Mouse (Mus musculus): ENCODE measurements around the gene Cox6b2. TPM values are rescaled to one million over a fixed set of nuclear protein-coding genes. Genes with fewer than 3 reads are reported as not detected.

The Cox6b2 gene
- polyA plus RNA-seq, 1 experiment = 62.2 TPM

GRCm38 (mm10) chr7:4743354-4743753 is 9.5 kb downstream of the Cox6b2 start:
- Histone ChIP-seq H3K4me1 (ENCODE audit: control insufficient read depth, insufficient read depth, low read length) (no peaks in the 10 kb centered on the region), H3K4me3 (ENCODE audit: insufficient read depth, low read length) (no peak overlapping the region), H3K27ac (ENCODE audit: insufficient read depth, low read length) (no peak overlapping the region)
- TF ChIP-seq CTCF (IDR thresholded peaks at IDR 0.05; ENCODE audit: borderline replicate concordance, insufficient read depth, low read length) (no peak), POLR2A (IDR thresholded peaks at IDR 0.05; ENCODE audit: low read depth, low read length) (no peak)

GRCm38 (mm10) chr7:4742482-4742819 is 10.4 kb downstream of the Cox6b2 start:
- no peak overlapping the region for H3K4me3 ChIP-seq (ENCODE audit: insufficient read depth, low read length)

GRCm38 (mm10) chr7:4741672-4742481 is 11.0 kb downstream of the Cox6b2 start:
- Histone ChIP-seq H3K4me1 (ENCODE audit: control insufficient read depth, insufficient read depth, low read length) (no peaks in the 10 kb centered on the region), H3K4me3 (ENCODE audit: insufficient read depth, low read length) (no peak overlapping the region), H3K27ac (ENCODE audit: insufficient read depth, low read length) (no peak overlapping the region)
- TF ChIP-seq CTCF (IDR thresholded peaks at IDR 0.05; ENCODE audit: borderline replicate concordance, insufficient read depth, low read length) (no peak), POLR2A (IDR thresholded peaks at IDR 0.05; ENCODE audit: low read depth, low read length) (no peak)

More at GRCm38 (mm10) chr7:4742482-4742819, 10.4 kb downstream of the Cox6b2 start:
- H3K27ac ChIP-seq (ENCODE audit: insufficient read depth, low read length) = no peak overlapping the region
- no peak for TF ChIP-seq CTCF (IDR thresholded peaks at IDR 0.05; ENCODE audit: borderline replicate concordance, insufficient read depth, low read length)
- no peak for TF ChIP-seq POLR2A (IDR thresholded peaks at IDR 0.05; ENCODE audit: low read depth, low read length)
- H3K4me1 ChIP-seq (ENCODE audit: control insufficient read depth, insufficient read depth, low read length) = no peaks in the 10 kb centered on the region

- H3K27ac ChIP-seq (ENCODE audit: insufficient read depth, low read length) = 0 out of 2 replicates have a peak overlapping the region, but pooled peaks have one; percentile 17
- H3K4me1 ChIP-seq (ENCODE audit: control insufficient read depth, insufficient read depth, low read length) = no peaks in the 10 kb centered on the region
- H3K4me3 ChIP-seq (ENCODE audit: insufficient read depth, low read length) = peak overlapping the region; percentile 63
- TF ChIP-seq POLR2A (IDR thresholded peaks at IDR 0.05; ENCODE audit: low read depth, low read length) (peak; percentile 61), CTCF (IDR thresholded peaks at IDR 0.05; ENCODE audit: borderline replicate concordance, insufficient read depth, low read length) (no peak)
Measured at GRCm38 (mm10) chr7:4741151-4741550, 11.7 kb downstream of the Cox6b2 start.

GRCm38 (mm10) chr7:4740309-4740727 is 12.6 kb downstream of the Cox6b2 start:
- no peak for TF ChIP-seq CTCF (IDR thresholded peaks at IDR 0.05; ENCODE audit: borderline replicate concordance, insufficient read depth, low read length)
- TF ChIP-seq POLR2A (IDR thresholded peaks at IDR 0.05; ENCODE audit: low read depth, low read length) = peak; percentile 43; the same call in 1 of the 2 replicates
- H3K4me3 ChIP-seq (ENCODE audit: insufficient read depth, low read length) = peak overlapping the region; percentile 63
- peak overlapping the region; percentile 17 for H3K27ac ChIP-seq (ENCODE audit: insufficient read depth, low read length)

GRCm38 (mm10) chr7:4739544-4740275 is 13.2 kb downstream of the Cox6b2 start, which contains the start of gene Kmt5c:
Gene Kmt5c, plus strand, starts transcription at chr7:4740115.
- TF ChIP-seq CTCF (IDR thresholded peaks at IDR 0.05; ENCODE audit: borderline replicate concordance, insufficient read depth, low read length) (no peak), POLR2A (IDR thresholded peaks at IDR 0.05; ENCODE audit: low read depth, low read length) (peak; percentile 84)

More at GRCm38 (mm10) chr7:4740309-4740727, 12.6 kb downstream of the Cox6b2 start:
- H3K4me1 ChIP-seq (ENCODE audit: control insufficient read depth, insufficient read depth, low read length) = no peaks in the 10 kb centered on the region

GRCm38 (mm10) chr7:4739041-4739543 is 13.8 kb downstream of the Cox6b2 start:
- H3K4me1 ChIP-seq (ENCODE audit: control insufficient read depth, insufficient read depth, low read length) = no peaks in the 10 kb centered on the region
- TF ChIP-seq CTCF (IDR thresholded peaks at IDR 0.05; ENCODE audit: borderline replicate concordance, insufficient read depth, low read length) = no peak
- peak overlapping the region; percentile 40 for H3K4me3 ChIP-seq (ENCODE audit: insufficient read depth, low read length)
- peak overlapping the region; percentile 67 for H3K27ac ChIP-seq (ENCODE audit: insufficient read depth, low read length)

More at GRCm38 (mm10) chr7:4739544-4740275, 13.2 kb downstream of the Cox6b2 start, which contains the start of gene Kmt5c:
- Histone ChIP-seq H3K4me1 (ENCODE audit: control insufficient read depth, insufficient read depth, low read length) (no peaks in the 10 kb centered on the region), H3K4me3 (ENCODE audit: insufficient read depth, low read length) (peak within 1 kb of the TSS; percentile 63), H3K27ac (ENCODE audit: insufficient read depth, low read length) (peak within 1 kb of the TSS; percentile 67)

GRCm38 (mm10) chr7:4732968-4733392 is 19.9 kb downstream of the Cox6b2 start:
- Histone ChIP-seq H3K4me3 (ENCODE audit: insufficient read depth, low read length) (no peak overlapping the region), H3K27ac (ENCODE audit: insufficient read depth, low read length) (no peak overlapping the region), H3K4me1 (ENCODE audit: control insufficient read depth, insufficient read depth, low read length) (no peaks in the 10 kb centered on the region)
- TF ChIP-seq POLR2A (IDR thresholded peaks at IDR 0.05; ENCODE audit: low read depth, low read length) (no peak), CTCF (IDR thresholded peaks at IDR 0.05; ENCODE audit: borderline replicate concordance, insufficient read depth, low read length) (no peak)

GRCm38 (mm10) chr7:4731090-4731489 is 21.8 kb downstream of the Cox6b2 start:
- Histone ChIP-seq H3K27ac (ENCODE audit: insufficient read depth, low read length) (no peak overlapping the region), H3K4me3 (ENCODE audit: insufficient read depth, low read length) (no peak overlapping the region), H3K4me1 (ENCODE audit: control insufficient read depth, insufficient read depth, low read length) (no peaks in the 10 kb centered on the region)
- no peak for TF ChIP-seq CTCF (IDR thresholded peaks at IDR 0.05; ENCODE audit: borderline replicate concordance, insufficient read depth, low read length)
- TF ChIP-seq POLR2A (IDR thresholded peaks at IDR 0.05; ENCODE audit: low read depth, low read length) = no peak
